Mouse (Mus musculus): ENCODE data around the gene Trpc1.
A peak's percentile ranks its signal among the peaks of the same experiment; 100 is the strongest.

Gene Trpc1

DNA sequence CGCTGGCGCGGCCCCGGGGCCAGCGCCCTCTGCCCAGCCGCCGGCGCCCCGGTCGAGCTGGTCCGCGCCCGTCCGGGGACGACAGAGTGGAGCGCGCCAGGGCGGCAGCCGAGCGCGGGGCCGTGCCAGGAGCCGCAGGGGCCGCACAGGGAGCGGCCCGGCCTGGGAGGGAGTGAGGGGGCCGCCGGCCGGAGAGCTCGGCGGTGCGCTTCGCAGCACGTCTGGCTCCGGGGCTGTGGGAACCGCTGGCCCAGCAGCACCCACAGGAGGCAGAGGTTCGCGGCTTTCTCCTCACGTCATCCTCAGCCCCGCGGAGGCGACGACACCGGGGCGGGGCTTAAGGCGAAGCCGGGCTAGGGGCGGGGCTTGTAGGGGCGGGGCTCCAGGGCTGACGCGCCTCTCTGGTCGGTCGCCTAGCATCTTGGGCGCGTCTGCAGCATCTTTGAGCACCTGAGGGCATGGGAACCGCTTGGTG is at the start of gene Trpc1:
Gene Trpc1 (minus strand): TSS at position 339 of the 475 bp plus-strand sequence.
- peak; percentile 46 to 58 for DNase-seq (ENCODE audit: low spot score in 2 of 2)

DNA sequence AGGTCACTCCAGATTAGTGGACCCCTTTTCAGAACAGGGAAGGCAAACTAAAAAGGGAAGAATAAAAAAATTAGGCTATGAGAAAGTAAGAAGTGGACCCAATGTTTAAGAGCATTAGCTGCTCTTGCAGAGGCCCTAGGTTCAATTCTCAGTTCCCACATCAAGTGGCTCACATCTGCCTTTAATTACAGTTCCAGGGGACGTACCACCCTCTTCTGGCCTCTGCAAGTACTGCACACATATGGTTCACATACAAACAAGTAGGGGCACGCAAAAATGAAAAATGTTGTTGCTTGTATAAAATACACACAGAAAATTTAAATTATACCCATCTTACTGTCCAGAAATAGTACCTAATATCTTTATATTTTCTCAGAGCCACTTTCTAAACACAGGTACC is 46.1 kb upstream of the Trpc1 start:
- no peak for DNase-seq (ENCODE audit: low spot score in 2 of 2)

DNA sequence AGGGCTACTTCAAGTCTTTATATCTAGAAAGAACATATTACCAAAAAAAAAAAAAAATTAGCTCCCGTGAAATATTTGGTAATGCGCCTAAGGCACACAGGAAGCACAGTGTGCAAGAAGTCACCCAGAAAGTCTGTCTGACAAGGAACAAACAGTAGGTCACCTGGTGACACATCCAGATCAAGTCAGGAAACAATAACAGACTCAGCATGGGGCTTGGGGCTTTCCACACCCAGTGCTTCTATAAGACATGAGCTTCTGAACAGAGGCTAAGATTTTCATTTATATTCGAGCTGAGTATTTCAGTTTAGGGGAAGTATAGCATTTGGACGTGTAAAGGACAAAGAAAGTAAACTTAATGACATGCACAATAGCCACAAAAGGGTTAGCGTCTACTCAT is 45.7 kb upstream of the Trpc1 start:
- no peak for DNase-seq (ENCODE audit: low spot score in 2 of 2)

DNA sequence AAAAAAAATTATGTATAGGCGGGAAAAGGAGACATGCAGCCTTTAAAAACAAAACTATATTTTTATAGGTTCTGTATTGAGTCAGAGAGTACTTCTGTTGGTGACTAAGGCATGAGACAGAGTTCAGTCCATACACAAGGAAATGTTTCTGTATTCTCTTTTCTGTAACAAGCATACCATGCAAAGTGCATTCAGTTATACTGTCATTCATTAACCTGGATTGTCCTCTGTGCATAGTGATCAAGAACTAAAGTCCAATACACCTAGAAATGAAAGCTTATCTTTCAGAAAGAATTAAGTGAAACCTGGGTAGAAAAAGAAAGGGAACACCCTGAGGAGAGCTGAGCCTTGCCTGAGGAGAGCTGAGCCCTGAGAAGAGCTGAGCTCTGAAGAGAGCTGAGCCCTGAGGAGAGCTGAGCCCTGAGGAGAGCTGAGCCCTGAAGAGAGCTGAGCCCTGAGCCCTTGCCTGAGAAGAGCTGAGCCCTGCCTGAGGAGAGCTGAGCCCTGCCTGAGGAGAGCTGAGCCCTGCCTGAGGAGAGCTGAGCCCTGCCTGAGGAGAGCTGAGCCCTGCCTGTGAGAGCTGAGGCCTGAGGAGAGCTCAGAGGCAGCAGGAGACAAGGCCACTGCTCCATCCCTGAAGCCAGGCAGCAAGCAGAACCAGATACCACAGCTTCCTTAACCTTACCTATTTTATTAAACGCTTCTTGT is 45.1 kb upstream of the Trpc1 start:
- no peak for DNase-seq (ENCODE audit: low spot score in 2 of 2)

DNA sequence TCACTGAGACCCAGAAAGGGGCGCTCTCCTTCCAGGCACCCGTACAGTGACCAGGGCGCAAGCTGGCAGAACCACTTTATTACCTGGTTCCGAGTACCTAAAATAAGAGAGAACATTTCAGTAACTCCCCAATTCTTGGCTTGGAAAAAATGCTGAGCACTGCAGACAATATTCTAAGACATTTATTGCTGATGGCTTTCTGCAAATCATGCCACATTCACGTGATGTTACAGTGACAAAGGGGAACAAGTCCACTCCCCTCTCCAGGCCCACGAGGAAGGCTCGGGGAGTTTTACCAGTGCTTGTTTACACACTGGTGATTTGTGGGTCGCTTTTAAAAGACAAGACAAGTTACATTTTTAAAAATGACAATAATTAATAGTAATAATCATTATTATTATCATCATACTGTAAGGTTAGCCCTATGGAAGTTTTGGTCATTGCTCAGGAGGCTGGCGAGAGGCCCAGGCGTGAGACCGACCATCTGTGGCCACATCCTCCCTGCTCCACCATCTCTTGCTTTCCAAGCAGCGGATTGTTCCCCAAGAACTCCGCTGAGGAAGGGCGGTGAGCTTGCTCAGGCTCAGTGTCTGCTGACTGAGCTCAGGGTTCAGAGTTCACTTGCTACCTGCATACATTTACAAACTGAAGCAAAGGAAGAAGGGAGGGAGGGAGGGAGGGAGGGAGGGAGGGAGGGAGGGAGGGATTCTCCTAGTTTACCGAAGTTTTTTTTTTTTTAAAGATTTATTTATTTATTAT is 44.0 kb upstream of the Trpc1 start:
- DNase-seq (ENCODE audit: low spot score in 2 of 2): peak in 1 of 2 experiments; percentile 13

DNA sequence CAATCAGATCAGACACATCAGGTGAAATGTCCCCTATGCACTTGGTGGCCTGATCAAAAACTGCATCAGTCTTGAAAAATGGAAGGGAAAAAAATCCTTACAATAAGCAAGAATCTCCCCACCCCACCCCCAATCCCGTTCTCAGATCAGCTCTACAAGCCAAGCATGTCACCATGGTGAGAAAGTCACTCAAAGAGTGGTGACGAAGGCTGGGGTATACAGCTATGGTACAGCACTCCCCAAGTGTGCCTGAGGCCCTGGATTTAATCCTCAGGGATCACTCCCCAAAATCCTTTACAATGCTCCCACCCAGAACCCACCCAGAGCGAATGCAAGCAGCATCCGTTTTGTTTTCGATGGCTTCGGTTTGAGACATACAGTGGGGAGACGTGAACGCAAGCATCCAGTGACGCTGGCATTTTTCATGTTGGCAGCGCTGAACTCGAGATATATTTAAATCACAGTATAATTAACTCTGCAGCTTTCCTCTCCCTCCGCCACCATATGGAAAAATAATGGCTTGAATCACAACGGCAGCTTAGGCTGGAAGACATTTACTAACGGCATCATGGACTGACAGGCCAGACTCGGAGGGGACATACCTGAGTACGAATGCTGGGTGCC is 34.8 kb upstream of the Trpc1 start:
- DNase-seq (ENCODE audit: low spot score in 2 of 2): no peak

DNA sequence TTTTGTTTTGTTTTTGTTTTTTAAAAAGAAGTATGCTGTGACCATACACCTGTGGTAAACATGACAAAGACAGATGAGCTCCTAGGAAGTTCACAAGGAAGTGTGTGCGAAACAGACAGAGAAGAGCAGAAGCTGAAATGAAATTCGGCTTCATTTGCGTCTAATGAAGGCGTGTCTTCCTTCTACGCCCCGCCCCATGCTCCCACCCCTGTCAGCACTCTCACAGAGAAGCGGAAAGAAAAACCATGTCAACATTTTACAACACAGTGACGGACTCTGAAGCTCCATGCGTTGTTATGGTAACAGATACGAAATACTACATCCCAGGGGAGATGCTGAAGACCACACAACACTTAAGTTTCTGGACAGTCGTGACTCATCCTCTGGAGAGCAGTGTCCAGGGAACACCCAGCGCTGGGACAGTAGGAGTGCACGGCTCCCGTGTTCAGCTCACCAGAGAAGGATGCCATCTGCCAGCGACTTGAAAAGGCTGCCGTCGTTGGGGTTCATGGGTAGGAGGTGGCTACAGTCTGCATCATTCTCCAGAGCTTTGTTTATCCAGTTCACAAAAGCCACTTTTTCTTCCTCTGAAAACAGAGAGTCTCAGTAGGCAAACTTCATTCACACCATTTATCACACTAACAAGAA is 33.6 kb upstream of the Trpc1 start:
- DNase-seq (ENCODE audit: low spot score in 2 of 2): no peak

DNA sequence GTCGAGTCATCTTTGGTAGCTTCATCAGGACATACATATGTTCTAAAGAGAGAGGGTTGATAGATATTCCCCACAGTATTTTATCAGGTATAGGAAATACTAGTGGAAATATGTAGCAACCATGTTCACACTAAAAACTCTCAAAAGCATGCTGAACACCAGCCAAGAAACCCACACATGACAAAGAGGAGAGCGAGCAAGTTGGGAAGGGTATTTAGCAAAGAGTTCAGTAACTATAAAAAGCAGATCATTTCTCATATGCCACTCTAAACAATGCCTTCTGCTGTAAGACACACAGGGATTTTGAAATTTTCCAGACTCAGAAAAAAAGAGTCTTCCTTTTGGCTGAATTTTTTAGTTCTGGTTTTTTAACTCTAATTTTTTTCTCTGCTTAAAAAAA is 21.5 kb upstream of the Trpc1 start:
- no peak for DNase-seq (ENCODE audit: low spot score in 2 of 2)

DNA sequence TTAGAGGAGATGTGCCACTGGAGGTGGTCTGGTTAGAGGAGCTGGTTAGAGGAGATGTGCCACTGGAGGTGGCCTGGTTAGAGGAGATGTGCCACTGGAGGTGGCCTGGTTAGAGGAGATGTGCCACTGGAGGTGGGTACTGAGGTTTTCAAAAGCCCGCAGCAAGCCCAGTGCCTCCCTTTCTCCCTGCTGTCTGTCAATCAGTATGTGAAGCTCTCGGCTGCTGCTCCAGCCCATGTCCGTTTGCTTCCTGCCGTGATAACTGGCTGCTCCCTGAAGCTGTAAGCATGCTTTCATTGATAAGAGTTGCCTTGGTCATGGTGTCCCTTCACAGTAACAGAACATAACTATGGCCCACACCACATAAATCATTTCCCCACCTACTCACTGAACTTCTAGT is 13.0 kb upstream of the Trpc1 start:
- DNase-seq (ENCODE audit: low spot score in 2 of 2): no peak

DNA sequence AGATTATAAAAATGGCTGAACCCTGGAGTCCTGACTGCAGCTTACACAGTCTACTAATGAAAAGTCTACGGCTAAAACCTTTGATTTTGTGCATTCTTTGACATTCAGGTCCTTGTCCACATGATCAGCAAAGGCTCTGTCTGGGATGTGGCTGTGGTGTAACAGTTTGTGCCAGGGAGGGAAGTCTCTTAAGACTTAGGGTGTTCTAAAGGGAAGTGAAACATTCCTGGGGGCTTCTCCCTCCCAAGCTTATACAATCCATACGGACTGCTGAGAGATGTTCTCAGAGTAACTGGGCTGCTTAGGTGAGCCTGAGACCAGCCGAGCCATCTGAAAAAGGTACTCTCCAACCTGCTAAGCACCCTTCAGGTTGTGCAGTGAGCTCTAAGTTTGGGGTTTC is 12.1 kb upstream of the Trpc1 start:
- no peak for DNase-seq (ENCODE audit: low spot score in 2 of 2)

DNA sequence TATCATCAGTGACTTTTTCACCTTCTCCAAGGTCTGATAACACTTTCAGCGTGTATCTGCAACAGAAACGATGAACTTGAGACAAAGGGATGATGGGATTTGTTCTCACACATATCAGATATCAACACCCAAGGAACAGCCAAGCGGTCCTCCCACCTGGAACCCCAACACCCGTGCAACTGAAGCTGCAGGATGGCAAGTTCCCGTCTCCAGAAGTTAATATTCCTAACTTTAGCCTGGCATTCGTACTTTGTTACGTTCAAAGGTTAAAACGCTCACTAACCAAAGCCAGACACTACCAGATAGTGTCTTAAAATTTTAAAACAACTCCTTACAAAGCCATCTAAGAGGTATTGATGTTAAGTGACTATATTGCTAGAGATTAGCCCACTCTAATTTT is 11.2 kb upstream of the Trpc1 start:
- no peak for DNase-seq (ENCODE audit: low spot score in 2 of 2)

DNA sequence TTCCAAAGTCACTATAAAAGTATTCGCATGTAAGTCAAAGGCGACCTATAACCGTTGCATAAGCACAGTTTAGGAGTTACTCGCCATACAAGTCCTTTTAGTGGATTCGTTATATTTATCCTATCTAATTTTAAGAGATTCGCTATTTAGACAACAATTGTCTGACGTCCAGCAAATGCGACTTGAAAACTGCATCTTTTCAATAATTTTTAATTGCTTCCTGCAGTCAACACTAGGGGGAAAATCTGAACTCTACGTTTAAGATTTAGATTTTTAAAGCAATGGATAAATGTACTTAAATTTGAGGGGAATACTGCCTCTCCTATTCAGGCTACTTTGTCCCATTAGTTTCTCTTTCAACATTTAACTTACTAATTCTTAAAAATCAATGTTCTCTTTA is 571 bp upstream of the Trpc1 start:
- no peak for DNase-seq (ENCODE audit: low spot score in 2 of 2)

DNA sequence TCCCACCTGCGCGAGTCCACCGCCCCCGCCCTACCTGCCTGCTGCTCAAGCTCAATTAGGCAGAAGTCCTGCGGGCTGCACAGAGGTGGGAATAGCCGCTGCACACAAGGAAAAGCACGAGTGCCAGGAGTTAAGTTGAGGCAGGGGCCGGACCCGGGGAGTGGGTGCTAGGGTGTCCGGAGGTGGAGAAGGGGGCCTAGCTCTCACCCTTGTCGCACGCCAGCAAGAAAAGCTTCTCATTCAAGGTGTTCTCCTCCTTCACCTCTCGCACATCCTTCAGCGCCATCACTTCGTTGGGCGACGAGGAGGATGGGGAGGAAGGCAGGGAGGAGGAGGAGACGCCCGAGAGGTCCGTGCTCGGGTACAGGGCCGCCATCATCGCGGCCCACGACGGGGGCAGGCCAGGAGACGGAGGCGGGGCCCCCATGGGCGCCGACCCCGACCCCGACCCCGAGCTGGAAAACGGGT is 680 bp downstream of the Trpc1 start:
- no peak for DNase-seq (ENCODE audit: low spot score in 2 of 2)

DNA sequence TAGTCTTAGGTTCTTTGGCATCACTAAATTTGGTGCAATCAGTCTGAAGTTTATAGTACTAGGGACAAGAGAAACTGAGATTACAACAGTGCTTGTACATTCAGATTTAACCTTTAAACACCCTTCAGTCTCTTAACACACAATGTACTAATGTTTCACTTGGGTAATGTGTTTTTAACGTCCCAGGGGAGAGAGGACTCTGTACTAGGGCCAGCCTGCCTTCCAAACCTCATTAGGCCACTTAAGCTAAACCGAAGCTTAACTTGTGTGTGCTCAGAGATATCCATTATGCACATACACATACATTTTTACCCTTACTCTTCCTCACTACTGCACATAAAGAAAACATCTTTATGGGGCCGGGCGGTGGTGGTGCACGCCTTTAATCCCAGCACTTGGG is 2.9 kb downstream of the Trpc1 start:
- no peak for DNase-seq (ENCODE audit: low spot score in 2 of 2)

DNA sequence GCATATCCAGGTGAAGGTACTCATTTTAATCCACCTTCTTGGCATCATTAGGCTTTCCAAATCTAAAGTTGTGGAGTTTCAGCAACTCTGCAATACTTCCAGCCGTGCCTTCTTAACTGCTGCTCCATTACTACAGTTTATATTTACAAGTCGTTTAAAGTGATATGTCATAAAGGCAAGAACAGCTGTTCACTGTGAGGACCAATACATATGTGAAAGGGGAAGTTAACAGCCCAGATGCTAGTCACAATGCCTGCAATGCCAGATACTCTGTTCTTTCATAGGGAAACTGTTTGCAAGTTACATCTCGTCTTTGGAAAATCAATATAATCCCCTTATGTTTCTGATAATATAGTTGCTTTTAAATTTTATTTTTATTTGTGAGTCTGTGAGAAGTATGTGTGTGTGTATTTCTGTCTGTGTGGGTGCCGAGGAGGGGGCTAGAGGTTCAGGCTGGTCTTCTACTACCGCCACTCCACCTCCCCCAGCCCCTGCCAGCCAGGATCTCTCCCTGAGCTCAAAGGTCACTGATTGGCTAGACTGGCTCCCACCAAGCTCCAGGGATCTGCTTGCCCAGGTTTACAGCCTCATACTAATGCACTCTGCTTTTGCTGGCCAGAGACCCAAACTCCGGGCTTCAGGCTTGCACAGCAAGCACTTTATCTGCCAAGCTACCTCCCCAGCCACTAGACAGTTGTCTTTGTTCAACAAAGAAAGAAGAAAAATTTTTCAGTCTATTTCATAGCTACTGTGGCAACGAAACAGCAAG is 5.1 kb downstream of the Trpc1 start:
- DNase-seq (ENCODE audit: low spot score in 2 of 2): no peak

DNA sequence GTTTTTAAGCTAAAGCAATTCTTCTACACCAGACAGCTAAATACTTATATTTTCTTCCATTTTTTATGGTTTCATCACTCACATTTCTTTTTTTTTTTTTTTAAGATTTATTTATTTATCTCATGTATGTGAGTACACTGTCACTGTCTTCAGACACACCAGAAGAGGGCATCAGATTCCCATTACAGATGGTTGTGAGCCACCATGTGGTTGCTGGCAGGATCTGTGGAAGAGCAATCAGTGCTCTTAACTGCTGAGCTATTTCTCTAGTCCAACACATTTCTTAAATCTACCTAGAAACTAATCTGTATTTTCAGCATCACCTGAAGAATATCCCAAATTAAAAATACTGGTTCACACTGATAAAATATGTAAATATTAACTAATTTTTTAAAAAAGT is 13.9 kb downstream of the Trpc1 start:
- DNase-seq (ENCODE audit: low spot score in 2 of 2): no peak

DNA sequence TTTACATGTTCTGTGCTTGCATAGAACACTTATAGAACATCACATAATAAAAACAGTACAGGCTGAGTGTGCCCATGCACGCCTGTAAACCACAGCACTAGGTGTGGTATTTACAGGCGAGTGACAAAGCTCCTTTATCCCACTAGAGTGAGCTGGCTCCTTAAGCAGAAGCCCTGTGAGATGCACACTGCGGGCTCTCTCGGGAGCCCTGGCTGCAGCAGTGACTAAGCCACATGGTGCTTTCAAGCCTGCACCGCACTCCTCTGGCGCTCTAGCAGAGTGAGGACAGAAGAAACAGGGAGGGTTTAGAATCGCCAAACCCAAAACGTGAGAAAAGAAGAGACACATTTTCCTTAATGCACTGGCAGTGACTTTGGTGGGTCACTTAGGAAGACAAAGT is 37.6 kb downstream of the Trpc1 start:
- DNase-seq (ENCODE audit: low spot score in 2 of 2): no peak

DNA sequence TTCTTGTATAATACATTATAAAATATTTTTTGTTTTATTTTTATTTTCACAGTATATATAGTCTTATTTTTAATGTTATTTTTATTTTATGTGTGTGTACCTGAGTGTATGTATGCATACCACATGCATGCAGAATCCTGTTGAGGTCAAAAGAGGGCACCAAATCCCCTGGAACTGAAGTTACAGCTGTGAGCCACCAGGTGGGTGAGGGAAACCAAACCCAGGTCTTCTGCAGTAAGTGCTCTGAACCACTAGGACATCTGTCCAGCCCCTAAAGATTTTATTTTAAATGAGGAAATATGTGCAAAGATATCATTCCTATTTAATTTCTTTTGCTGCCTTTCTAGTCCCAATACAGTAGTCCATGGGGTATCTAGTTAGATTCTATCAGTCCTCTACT is 41.2 kb downstream of the Trpc1 start:
- no peak for DNase-seq (ENCODE audit: low spot score in 2 of 2)

DNA sequence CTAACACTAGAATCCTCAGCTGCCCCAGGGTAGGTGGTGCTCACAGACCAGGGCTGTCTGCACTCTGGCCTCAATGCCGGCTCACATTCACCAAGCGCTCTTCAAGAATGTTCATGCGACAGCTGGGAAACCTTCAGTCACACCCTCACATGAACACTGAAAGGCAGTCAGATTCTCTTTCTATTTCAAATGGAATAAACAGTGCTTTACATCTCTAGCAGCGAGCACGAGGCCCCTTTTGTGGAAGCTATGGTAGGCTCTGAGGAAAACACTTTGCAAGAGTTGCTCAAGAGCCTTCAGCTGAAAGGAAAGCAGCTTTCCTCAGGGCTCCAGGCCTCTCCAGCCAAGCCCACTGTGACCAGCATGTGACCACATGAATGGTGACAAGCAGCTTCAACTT is 44.8 kb downstream of the Trpc1 start:
- no peak for DNase-seq (ENCODE audit: low spot score in 2 of 2)

DNA sequence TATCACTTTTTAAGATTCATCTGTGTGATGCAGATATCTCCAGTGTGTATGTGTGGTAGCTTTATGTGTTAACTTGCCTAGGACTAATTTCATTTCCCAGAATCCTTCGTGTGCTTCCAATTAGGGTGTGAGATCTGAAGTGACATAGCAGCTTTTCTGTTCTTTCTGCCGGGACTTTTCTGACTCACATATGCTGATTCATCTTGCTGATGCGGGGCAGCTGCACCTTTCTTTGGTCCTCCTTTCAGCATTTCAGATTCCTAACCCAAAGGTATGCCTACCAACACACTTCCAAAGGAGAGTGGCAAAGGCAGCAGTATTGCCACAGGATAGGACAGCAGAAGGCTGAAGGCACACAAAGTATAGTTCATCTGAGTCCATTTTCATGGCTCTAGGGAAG is 46.1 kb downstream of the Trpc1 start:
- no peak for DNase-seq (ENCODE audit: low spot score in 2 of 2)

DNA sequence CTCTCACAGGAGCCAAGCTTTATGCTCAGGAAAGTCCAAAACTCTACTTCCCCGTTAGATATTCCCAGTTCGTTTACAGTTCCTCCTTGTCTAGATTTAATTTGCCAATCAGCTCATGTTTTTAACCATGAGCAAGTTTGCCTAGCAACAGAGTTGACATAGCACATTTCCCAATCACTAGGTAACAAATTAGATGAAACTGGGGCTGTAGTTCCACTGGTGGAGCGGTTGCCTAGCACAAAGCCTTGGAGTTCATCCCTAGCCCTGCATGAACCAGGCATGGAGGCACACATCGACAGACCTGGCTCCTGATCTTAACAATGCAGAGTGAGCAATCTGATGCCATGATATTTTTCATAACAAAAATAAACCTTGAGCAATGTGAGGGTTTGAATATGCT is 50.9 kb downstream of the Trpc1 start:
- no peak for DNase-seq (ENCODE audit: low spot score in 2 of 2)

DNA sequence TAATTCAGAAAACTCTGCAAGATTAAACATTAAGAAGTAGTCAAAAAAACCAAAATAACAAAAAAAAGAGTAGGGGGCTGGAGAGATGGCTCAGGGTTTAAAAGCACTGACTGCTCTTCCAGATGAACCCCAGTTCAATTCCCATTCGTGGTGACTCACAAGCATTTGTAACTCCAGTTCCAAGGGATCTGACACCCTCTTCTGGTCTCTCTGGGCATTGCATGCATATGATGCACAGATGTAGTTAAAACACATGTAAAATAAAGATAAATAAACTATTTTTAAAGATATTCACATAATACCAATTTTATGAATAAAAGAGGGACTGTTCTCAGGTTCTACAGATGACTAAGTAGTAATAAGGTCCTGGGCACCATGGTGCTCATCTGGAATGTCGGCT is 52.4 kb downstream of the Trpc1 start:
- peak in 1 of 2 experiments; percentile 20 for DNase-seq (ENCODE audit: low spot score in 2 of 2)
